Mouse (Mus musculus) CD4-positive, CD25-positive, alpha-beta regulatory T cell, adult 2 months (primary cell): ENCODE data around the gene Adh6b.
A peak's percentile ranks its signal among the peaks of the same experiment; 100 is the strongest.

ENCODE experiments used
- DNase-seq: peaks from one replicate; pipeline ENCODE4 v3.0.0-alpha.2; 2012; ENCODE audit warnings: low read depth, low spot score

Adh6b gene

GRCm38 (mm10) chr3:138341471-138341870 is at the start of gene Adh6b:
TSS of gene Adh6b (plus strand) at chr3:138341775.
- no peak for DNase-seq

GRCm38 (mm10) chr3:138293298-138293895 is 48.2 kb upstream of the Adh6b start:
- no peak for DNase-seq

- no peak for DNase-seq
Observed at GRCm38 (mm10) chr3:138300130-138300529, 41.4 kb upstream of the Adh6b start.

- no peak for DNase-seq
Observed at GRCm38 (mm10) chr3:138302676-138303075, 38.9 kb upstream of the Adh6b start.

GRCm38 (mm10) chr3:138303771-138304488 is 37.6 kb upstream of the Adh6b start:
- no peak for DNase-seq

GRCm38 (mm10) chr3:138304489-138304871 is 37.1 kb upstream of the Adh6b start:
- no peak for DNase-seq

- DNase-seq: no peak
Observed at GRCm38 (mm10) chr3:138305486-138306289, 35.9 kb upstream of the Adh6b start.

GRCm38 (mm10) chr3:138306290-138306683 is 35.3 kb upstream of the Adh6b start:
- DNase-seq: no peak

- DNase-seq: no peak
Observed at GRCm38 (mm10) chr3:138309910-138310309, 31.7 kb upstream of the Adh6b start.

GRCm38 (mm10) chr3:138311015-138311414 is 30.6 kb upstream of the Adh6b start:
- peak; percentile 46 for DNase-seq

GRCm38 (mm10) chr3:138312965-138313364 is 28.6 kb upstream of the Adh6b start, which contains the start of gene Adh6a:
TSS of gene Adh6a (plus strand) at chr3:138313286.
- DNase-seq: no peak

- DNase-seq: no peak
Observed at GRCm38 (mm10) chr3:138316908-138317472, 24.6 kb upstream of the Adh6b start.

GRCm38 (mm10) chr3:138325001-138325400 is 16.6 kb upstream of the Adh6b start:
- no peak for DNase-seq

GRCm38 (mm10) chr3:138325466-138325865 is 16.1 kb upstream of the Adh6b start:
- DNase-seq: no peak

GRCm38 (mm10) chr3:138333910-138334309 is 7.7 kb upstream of the Adh6b start:
- DNase-seq: peak; percentile 41

GRCm38 (mm10) chr3:138334320-138334719 is 7.3 kb upstream of the Adh6b start:
- DNase-seq: peak; percentile 64

GRCm38 (mm10) chr3:138335566-138335965 is 6.0 kb upstream of the Adh6b start:
- DNase-seq: no peak

- DNase-seq: no peak
Observed at GRCm38 (mm10) chr3:138336104-138336754, 5.3 kb upstream of the Adh6b start.

GRCm38 (mm10) chr3:138347041-138347440 is 5.5 kb downstream of the Adh6b start:
- DNase-seq: no peak

- no peak for DNase-seq
Observed at GRCm38 (mm10) chr3:138352012-138352809, 10.6 kb downstream of the Adh6b start.

- DNase-seq: no peak
Observed at GRCm38 (mm10) chr3:138358856-138359255, 17.3 kb downstream of the Adh6b start.
